Mouse (Mus musculus) left cerebral cortex, adult 9 months (tissue): ENCODE measurements around the gene Nucb1.

ENCODE experiments used
- DNase-seq, 2 experiments: peaks; one replicate each; pipeline ENCODE4 v3.0.0; 2022; ENCODE audit warnings: low spot score in 2 of 2

Gene Nucb1

DNA sequence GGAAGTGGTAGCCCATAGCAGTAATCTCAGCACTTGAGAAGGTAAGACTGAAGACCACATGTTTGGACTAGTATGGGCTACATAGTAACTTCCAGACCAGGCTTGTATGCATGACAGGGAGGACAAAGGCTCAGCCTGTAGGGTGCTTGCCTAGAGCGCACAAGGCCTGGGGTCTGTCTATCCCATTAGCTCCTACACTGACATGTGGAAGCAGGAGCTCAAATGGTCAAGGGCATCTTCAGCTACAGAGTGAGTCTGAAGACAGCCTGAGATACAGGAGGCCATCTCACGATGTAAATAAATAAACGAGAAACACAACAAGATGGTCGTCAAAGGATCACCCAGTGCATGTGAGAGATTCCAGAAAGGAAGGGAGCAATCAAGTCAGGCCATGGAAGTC lies 47.9 kb downstream of the Nucb1 start:
- DNase-seq, result no peak

- DNase-seq, result no peak
Observed at GRCm38 (mm10) chr7:45461781-45462180, 48.4 kb downstream of the Nucb1 start.

GRCm38 (mm10) chr7:45461326-45461725 lies 48.9 kb downstream of the Nucb1 start:
- DNase-seq, result no peak

DNA sequence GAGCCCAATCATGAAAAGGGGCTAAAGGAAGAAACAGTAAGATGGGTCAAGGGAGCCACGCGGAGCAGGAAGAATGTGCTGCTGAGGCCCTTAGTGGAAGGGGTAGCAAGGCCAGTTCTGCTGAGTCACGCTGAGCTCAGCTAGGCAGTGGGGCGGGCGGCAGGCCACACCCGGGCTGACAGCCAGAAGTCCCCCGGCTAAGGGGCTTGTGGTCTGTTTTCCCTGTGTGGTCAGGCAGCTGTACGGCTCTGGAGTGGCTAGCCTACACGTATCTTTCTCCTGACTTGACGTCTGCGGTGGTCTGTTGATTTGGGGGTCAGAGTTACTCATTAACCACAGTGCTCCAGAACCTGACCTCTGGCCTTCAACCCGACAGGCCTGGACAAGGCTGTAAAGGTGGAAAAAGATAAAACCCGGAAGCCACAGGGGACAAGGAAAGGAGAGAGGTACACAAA lies 49.3 kb downstream of the Nucb1 start:
- DNase-seq, result peak in 1 of 2 experiments; percentile 49

- DNase-seq, result no peak
Observed at GRCm38 (mm10) chr7:45460377-45460776, 49.8 kb downstream of the Nucb1 start.

DNA sequence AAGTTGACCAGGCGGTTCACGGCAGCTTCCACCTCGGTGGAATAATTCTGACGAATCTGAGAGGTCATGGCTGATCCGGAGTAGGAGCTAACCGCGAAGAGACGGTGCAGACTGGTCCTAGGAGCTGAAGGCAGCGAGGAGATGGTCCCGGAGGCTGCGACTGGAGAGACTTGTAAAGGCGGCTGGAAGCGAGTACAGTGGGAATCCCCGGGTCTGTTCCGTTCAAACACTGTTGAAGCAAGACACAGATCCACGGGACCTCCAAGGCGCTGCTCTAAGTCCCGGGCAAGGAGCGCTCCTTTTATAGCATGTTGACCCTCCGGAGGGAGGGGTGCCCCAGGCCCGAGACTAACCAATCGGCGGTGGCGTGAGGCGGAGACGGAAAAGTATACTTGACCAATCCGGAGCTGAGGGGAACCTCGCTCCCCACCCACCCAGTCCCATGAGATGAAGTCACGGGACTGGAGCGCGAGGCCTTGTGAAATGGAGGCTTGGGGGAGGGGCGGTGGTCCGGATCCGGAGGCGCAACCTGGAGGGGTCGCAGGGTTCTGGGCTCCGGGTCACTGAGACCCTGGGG lies 50.6 kb downstream of the Nucb1 start, which contains the start of gene Ftl1:
TSS of gene Ftl1 (minus strand) at position 321 of the 577 bp plus-strand sequence.
- peak; percentile 95 to 98 for DNase-seq

DNA sequence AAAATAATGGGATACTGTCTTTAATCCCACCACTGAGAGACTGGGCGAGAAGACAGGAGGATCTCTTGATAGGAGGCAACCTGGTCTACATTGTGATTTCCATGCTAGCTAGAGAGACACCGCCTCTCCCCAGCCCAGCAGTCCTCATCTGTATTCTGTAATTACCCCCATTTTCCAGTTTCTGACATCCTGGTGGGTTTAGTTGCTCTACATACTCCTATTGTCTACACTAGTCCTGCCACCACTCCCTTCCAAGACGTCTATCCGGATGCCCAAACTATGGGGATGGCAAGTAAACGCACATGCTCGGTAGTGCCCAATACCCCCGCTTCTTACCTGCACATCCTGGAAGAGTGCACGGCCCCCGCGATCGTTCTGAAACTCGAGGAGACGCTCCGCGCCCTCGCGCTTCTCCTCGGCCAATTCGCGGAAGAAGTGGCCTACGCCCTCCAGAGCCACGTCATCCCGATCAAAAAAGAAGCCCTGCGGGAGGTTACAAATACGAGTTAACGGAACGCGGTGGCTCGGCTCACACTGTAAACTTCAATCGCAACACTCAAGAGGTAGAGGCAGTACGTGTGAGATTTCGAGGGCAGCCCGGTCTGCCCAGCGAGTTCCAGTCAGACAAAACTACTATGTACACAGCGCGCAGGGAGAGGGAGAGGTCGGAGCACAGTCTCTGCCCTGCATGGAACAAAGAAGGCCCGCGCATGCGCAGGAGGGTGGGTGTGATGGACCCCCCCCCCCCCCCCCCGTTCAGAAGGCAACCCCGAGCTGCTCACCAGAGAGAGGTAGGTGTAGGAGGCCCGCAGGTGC lies 51.2 kb downstream of the Nucb1 start:
- DNase-seq, result peak in 1 of 2 experiments; percentile 68

GRCm38 (mm10) chr7:45457204-45458060 lies 52.8 kb downstream of the Nucb1 start:
- no peak for DNase-seq

- DNase-seq, result no peak
Observed at GRCm38 (mm10) chr7:45456721-45457203, 53.4 kb downstream of the Nucb1 start.

DNA sequence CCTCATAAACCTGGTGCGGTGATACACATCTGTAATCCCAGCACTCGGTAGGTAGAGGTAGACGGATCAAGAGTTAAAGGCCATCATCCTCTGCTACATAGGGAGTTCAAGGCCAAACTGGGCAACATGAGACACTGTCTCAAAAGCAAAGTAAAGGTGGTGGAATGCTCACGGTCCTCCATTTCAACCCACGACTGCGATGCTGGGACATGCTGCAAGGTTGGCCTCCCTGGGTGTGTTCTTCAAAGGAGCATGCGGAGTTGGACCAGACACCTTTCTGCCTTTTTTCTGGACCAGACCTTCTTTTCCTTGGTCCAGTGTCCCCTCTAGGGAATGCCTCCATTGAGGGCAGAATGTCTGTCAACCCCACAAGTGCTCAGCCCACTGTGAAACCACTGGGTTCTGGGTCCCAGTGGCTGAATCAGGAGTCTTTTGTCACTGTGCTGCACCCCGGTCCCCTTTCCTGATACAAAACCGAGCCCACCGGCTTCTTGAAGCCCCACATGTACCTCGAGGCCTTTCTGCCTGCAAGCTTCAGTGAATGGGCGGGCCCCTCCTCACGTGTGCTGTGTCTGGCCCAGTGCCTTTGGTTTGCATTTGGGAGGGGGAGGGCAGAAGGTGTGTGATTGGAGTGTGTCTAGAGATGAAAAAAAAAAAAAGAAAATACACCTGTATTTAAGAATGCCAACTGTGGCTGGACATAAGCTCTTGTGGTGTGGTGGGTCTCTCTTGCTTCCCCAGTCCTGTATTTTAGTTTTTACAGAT lies 54.1 kb downstream of the Nucb1 start:
- no peak for DNase-seq

GRCm38 (mm10) chr7:45454971-45455370 lies 55.2 kb downstream of the Nucb1 start:
- no peak for DNase-seq

DNA sequence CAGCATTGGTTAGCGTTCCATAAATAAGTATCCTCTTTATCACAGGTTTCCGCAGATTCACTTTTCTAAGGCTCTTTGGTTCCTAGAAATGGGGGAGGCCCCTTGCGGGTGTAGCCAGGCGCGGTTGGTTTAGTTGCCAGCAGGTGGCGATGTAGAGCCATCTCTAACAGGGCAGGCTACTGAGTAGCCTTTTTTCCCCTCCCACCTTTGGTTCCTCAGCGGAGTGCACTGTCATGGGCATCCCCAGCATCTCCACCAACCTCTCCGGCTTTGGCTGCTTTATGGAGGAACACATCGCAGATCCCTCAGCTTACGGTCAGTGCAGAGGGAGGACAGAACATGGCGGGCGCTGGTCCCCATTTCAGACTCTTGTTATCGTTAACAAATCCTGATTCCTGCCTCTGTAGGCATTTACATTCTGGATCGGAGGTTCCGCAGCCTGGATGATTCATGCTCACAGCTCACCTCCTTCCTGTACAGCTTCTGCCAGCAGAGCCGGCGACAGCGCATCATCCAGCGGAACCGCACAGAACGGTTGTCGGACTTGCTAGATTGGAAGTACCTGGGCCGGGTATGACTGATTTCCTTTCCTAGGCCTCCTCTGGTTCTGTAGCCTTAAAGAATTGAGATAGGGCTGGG lies 58.7 kb downstream of the Nucb1 start:
- peak in 1 of 2 experiments; percentile 93 for DNase-seq

- DNase-seq, result no peak
Observed at GRCm38 (mm10) chr7:45449974-45450373, 60.2 kb downstream of the Nucb1 start.

GRCm38 (mm10) chr7:45447325-45447990 lies 62.7 kb downstream of the Nucb1 start:
- no peak for DNase-seq

GRCm38 (mm10) chr7:45446589-45446988 lies 63.6 kb downstream of the Nucb1 start:
- DNase-seq, result no peak

- no peak for DNase-seq
Observed at GRCm38 (mm10) chr7:45443526-45444420, 66.4 kb downstream of the Nucb1 start.
